Mouse (Mus musculus) cerebellum, adult 18-20 months (tissue): ENCODE data around the gene Sh3bgrl.

ENCODE experiments used
- DNase-seq, 2 experiments: peaks; one replicate each; pipeline ENCODE4 v3.0.0; 2021

The Sh3bgrl gene

GRCm38 (mm10) chrX:109132463-109132862, 37.3 kb downstream of the Sh3bgrl start:
- DNase-seq: no peak

DNA sequence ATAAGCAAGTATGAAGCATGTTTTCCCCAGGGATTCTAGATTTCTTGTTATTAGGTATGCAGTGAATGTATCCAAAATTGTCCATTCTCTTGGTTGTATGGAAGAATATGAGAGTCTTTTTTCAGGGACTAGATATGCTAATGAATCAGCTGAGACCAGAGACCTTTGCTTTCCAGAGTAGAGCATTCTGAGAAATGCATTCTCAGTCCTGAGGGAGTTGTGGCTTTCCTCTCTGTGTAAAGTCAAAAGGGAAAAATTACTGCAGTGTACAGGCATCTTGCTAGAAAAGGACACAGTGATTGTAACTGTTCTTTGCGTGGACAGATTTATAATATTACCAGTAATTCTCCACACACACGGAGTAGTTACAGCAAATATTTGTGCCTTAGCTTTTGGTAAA, 38.3 kb downstream of the Sh3bgrl start:
- no peak for DNase-seq

DNA sequence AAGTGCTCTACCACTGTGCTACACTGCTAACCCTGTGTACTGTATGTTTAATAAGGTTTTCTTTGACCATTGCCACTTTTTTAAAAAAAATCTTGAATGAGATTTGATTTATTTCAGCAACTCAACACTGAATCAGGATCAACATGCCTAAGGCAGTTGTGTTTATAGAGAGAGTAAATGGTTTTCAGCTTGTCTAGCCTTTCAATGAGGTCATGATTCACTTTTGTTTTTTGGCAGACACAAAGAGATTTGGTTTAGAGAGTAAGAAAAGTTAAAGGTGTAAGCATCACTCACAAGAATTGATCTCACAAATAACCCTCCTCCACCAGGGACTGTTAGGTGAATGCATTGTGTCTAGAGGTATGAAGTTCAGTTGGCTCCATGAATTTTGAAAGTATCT, 41.1 kb downstream of the Sh3bgrl start:
- DNase-seq: no peak

GRCm38 (mm10) chrX:109136820-109137219, 41.7 kb downstream of the Sh3bgrl start:
- no peak for DNase-seq

GRCm38 (mm10) chrX:109137295-109137694, 42.1 kb downstream of the Sh3bgrl start:
- no peak for DNase-seq

- DNase-seq: no peak
Measured at GRCm38 (mm10) chrX:109141337-109141870, 46.2 kb downstream of the Sh3bgrl start.

GRCm38 (mm10) chrX:109142281-109142680, 47.1 kb downstream of the Sh3bgrl start:
- no peak for DNase-seq

GRCm38 (mm10) chrX:109145779-109146178, 50.6 kb downstream of the Sh3bgrl start:
- DNase-seq: no peak

GRCm38 (mm10) chrX:109147108-109147507, 51.9 kb downstream of the Sh3bgrl start:
- no peak for DNase-seq

DNA sequence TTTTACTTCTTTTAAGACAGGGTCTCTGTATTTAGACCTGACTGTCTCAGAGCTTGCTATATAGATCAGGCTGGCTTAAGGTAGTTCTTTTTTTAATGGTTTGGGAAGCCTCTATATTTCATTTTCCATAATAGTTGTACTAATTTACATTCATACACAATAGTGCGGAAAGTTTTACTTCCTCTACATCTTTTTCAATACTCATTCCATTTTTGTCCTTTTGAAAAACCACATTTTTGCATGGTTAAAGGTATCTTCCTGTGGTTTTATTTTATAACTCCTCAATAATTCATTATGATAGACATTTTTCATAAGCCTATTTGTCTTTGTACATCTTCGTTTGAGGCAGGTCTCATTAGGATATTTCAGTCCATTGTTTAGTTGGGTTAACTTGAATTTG, 56.1 kb downstream of the Sh3bgrl start:
- DNase-seq: no peak

DNA sequence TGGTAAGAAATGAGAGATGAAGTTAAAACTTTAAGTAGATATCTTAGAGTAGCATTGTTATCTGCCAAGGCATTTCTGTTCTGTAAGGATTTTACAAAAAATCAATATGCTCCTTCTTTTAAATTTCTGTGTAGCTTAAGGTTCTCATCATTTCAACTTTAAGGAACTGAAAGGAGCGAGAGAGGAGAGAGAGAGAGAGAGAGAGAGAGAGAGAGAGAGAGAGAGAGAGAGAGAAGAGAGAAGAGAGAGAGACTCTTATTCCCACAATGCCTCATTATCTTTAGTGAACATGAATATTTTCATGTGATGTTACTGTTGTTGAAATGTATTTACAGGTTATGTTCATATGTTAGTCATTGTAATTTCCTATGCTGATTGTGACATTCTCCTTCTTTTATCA, 65.2 kb downstream of the Sh3bgrl start:
- DNase-seq: no peak

- DNase-seq: no peak
Measured at GRCm38 (mm10) chrX:109160901-109161300, 65.7 kb downstream of the Sh3bgrl start.

DNA sequence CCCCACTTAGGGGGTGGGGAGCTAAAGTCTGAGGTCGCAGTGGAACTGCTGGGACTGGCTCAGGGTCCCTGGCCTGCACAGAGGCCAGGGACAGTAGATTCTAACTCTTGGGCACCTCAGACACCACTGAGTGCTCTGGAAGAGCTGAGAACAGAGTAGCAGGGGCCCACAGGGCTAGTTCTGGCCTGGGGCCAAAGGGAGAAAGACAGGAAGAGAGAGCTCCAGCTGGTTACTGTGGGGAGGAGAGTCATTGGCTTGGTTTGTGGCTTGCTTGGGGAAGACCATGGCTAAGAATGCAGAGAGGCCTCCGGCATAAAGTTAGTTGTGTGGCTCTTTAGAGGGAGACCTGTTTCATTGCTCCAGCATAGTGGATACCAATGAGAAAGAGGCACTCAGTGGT, 79.9 kb downstream of the Sh3bgrl start:
- no peak for DNase-seq

GRCm38 (mm10) chrX:109175470-109175869, 80.3 kb downstream of the Sh3bgrl start:
- DNase-seq: no peak

GRCm38 (mm10) chrX:109184706-109185478, 89.7 kb downstream of the Sh3bgrl start:
- DNase-seq: no peak

- no peak for DNase-seq
Measured at GRCm38 (mm10) chrX:109189607-109190006, 94.4 kb downstream of the Sh3bgrl start.

DNA sequence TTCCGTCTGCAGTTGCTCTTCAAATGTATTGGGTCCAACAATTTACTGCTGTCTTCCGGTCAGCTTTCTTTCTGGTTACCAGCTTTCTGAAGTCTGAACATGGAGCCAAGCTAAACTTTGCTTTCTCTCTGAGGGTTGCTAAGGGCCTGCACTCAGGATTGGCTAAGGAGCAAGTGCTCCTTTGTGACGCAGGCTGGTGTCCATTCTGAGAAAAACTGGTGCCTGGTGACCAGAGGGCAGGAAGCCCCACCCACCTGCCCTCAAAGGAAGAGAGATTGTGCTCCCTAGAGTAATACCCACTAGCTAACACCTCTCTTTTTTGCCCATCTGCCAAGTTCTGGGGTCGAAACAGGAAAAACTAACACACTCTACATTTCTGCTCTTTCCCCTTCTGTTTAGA, 95.8 kb downstream of the Sh3bgrl start:
- DNase-seq: no peak

DNA sequence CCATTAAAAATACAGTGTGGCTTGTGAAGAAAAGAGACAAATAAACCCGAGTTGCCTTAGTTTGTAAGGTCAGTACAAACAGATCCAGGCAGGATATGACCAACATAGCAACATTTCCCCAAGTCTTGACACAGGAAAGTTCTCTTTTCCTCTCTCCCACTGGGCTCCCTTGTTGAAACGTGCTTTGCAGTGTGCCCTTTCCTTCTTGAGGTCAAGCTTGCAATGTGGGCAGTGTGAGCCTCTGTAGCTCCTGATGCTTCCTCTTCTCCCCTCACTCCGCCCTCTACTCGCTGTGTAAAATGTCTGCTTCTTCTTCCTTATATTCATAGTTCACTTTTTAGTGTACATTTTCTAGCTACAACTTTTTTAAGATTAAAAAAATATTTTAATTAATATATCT, 96.3 kb downstream of the Sh3bgrl start:
- no peak for DNase-seq

GRCm38 (mm10) chrX:109196468-109196867, 101.3 kb downstream of the Sh3bgrl start, which contains the start of gene Gm6377:
Gene Gm6377 (plus strand): TSS chrX:109196756.
- no peak for DNase-seq

DNA sequence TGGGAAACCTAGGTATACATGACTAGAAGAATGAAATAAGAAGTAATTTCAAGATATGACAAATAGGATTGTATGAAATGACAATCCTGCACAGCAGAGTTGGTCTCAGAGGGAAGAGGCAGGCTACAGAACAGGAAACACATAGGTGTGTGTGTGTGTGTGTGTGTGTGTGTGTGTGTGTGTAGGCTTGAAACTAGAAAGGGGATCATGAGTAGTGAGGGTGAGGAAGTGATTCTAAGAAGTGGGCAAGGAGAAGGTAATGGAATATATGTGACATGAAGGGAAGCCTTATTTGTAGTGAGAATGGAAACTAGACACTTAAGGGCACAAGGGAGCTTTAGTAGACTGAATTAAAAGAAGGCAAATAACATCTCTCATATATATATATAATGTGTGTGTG, 112.7 kb downstream of the Sh3bgrl start:
- no peak for DNase-seq

DNA sequence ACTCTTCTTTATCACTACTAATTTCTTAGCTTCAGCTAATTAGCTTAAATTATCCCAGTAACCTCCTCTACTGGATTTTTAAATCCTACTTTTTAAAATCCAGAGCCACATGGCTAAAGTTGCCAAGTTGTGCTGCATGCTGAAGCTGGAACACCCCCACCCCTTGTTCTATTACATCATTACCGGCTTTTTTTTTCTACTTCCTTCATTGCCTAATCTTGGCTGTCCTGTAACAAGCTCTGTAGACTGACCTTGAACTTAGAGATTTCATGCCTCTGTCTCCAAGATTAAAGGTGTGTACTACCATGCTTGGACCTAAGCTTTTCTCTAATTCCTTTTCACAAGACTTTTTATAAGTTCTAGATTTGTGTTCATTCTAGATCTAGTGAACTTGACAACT, 133.6 kb downstream of the Sh3bgrl start:
- DNase-seq: no peak

DNA sequence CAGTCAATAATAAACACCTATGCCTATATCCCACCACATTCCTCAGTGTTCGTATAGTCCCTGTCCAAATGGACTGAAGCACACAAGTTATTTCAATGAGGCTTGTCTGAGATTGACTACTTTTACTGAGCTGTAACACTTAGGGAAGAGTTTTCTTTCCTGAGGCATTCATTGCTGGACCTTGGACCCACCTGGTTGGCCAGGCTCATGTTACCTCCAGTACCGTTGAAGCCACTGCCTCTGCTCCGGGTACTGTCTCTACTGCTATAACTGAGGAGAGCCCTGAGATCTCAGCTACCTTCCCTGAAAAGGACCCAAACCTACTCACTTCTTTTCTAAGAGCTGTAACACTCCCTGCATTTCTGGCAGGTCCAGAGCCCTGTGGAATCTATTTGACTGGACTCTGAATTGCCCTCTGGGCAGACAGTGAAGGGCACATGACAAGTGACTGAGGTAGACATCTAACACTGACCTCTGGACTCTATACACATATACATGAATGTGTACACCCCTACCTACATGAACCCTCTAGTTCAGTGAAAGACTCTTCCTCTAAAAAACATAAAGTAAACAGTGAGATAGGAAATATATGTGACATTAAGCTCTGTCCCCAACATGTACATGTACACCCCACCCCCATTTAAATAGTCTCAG, 140.3 kb downstream of the Sh3bgrl start:
- no peak for DNase-seq

DNA sequence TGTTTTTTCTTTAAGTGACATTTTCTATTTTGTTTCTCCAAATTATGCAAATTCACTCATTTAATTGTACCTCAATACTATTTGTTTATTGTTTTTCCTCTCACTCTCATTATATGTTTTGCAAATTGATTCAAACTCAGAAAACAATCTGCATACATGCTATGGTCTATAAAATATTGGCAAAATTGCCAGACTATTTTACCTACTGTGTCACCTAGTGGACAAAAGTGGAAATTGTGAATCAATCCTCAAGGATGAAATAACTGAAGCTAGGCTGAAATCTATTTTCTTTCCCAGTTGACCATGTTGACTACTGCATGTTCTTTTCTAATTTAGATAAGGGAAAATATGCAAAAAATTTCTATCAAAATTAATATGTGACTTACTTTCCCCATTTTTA, 143.0 kb downstream of the Sh3bgrl start:
- DNase-seq: no peak
